Mouse (Mus musculus) heart, embryonic 11.5 days (tissue): ENCODE data around the gene Lyrm9. TPM values are rescaled to one million over a fixed set of nuclear protein-coding genes. Genes with fewer than 3 reads are reported as not detected.
A peak's percentile ranks its signal among the peaks of the same experiment; 100 is the strongest.

ENCODE experiments used
- ATAC-seq: fragments of 200-750 bp; cut with Nextera tagmentation; replicated peaks from 2 replicates; pipeline ENCODE4 v1.8.0; 2017; ENCODE audit warnings: moderate library complexity; ENCODE audit not compliant: insufficient number of reproducible peaks, low FRiP score, low TSS enrichment
- H3K27ac ChIP-seq: fragments of 300-500 bp; sonication (generic); 2 replicates; pipeline ENCODE4 v1.5.1; 2014; ENCODE audit warnings: mild to moderate bottlenecking, low read depth, low read length
- H3K27me3 ChIP-seq: fragments of 300-500 bp; sonication (generic); 2 replicates; pipeline ENCODE4 v1.6.1; 2014; ENCODE audit warnings: mild to moderate bottlenecking, low read length, mixed read lengths; ENCODE audit not compliant: control insufficient read depth, insufficient read depth
- H3K36me3 ChIP-seq: fragments of 300-500 bp; sonication (generic); 2 replicates; pipeline ENCODE4 v1.6.1; 2014; ENCODE audit warnings: mild to moderate bottlenecking, low read length, moderate library complexity, mixed read lengths; ENCODE audit not compliant: control insufficient read depth, insufficient read depth
- H3K4me1 ChIP-seq: fragments of 300-500 bp; sonication (generic); 2 replicates; pipeline ENCODE4 v1.6.1; 2014; ENCODE audit warnings: low read length; ENCODE audit not compliant: control insufficient read depth, insufficient read depth
- H3K4me2 ChIP-seq: fragments of 300-500 bp; sonication (generic); 2 replicates; pipeline ENCODE4 v1.6.1; 2014; ENCODE audit warnings: mild to moderate bottlenecking, moderate library complexity
- H3K4me3 ChIP-seq: fragments of 300-500 bp; sonication (generic); 2 replicates; pipeline ENCODE4 v1.5.1; 2014; ENCODE audit warnings: low read depth, low read length
- H3K9ac ChIP-seq: fragments of 300-500 bp; sonication (generic); 2 replicates; pipeline ENCODE4 v1.6.1; 2014; ENCODE audit warnings: mild to moderate bottlenecking, low read depth, low read length, moderate library complexity
- H3K9me3 ChIP-seq: fragments of 300-500 bp; sonication (generic); replicated peaks from 2 replicates; pipeline ENCODE4 v1.6.1; 2016; ENCODE audit warnings: low read length; ENCODE audit not compliant: control insufficient read depth
- WGBS: fragments of 180-500 bp; shearing (Covaris S2); extraction: QIAGEN DNeasy Blood & Tissue Kit; methylation state at CpG from one replicate; pipeline ENCODE4 v1.1.7; 2014; ENCODE audit not compliant: insufficient replicate concordance; 5-methylcytosine and 5-hydroxymethylcytosine counted together
- polyA plus RNA-seq: library from polyadenylated mRNA; unstranded; fragments of >200 nt; fragmentation: Nextera tagmentation; extraction: Ambion mirVana; gene quantifications from 2 replicates; pipeline ENCODE4 v1.2.1, GENCODE M21; 2014

Lyrm9 gene
- polyA plus RNA-seq = 27.4 and 28.3 TPM in 2 replicates

DNA sequence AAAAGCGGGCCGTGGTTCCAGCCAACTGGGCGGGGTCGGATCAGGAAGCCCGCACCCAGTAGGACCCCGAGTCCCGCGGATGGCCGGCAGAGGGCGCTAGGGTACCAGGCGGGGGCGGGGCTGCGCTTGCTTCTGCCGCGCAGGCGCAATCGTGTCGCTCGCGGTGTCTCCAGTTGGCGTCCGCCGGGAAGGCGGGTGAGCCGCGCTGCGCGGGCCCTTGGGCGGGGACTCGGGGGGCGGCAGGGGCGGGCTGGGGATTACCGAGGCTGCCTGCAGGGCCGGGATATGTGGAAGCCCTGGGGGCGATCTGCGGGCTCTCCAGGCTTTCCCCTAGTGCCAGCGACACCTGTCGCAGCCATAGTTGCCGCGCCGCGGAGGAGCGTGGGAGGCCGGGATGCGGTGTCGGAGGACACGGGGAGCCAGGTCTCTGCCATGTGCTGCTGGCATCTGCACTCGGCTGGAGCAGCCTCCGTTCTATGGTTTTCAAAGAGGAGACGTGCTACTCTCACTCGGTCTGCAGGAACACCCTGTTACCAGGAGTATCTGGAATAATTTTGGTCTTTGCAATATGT, at the start of gene Lyrm9:
TSS of gene Lyrm9 (plus strand) at position 143 of the 572 bp plus-strand sequence.
- Histone ChIP-seq H3K9ac (peak within 1 kb of the TSS; percentile 79), H3K27me3 (no peaks in the 10 kb centered on the region), H3K27ac (peak within 1 kb of the TSS; percentile 62; the same call in 1 of the 2 replicates), H3K4me1 (peaks cover 30% of the 10 kb centered on the region), H3K4me3 (peak within 1 kb of the TSS; percentile 72), H3K9me3 (no peaks in the 10 kb centered on the region), H3K4me2 (peak within 1 kb of the TSS; percentile 79), H3K36me3 (no peaks in the 10 kb centered on the region)
- WGBS = under 1% methylated on average over 49 of the region's 51 CpGs
- peak; percentile 79 for ATAC-seq

DNA sequence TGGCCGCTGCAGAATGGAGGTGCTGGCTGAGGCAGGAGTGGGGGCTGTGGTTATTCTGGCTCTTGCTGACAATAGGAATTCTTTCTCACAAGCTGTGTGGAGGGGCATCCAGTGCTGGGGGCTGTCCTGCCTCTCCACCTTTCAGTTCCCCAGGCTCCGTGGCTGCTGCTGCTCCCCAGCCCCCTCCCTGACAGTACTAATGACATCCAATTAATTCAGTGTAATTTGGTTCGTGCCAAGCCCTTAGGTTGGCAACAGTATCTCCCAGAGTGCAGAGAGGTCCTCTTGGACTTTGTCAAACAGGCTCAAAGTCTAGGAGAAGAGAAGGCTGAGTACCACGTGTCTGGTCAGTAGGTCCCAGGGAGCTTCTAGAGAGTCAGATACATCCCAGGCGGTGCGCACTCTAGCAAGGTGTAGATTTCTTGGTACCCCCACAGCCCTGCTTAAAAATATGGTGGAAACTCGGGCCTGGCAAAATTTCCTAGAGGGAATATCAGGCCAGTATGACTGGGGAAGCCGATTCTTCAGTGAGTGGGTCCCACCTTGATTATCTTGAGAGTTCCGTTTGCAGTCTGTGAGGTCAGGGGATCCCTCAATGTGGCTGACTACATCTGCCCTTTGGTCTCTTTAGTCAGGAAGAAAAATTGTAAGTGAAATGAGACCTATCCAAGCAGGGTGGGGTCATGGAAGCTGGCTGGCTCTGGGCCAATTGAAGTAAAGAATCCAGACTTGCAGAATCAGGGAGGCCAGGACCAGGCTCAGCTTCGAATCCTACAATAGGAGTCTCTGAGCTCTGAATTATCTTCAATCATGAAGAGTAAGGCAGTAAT, 48.3 kb upstream of the Lyrm9 start:
- Histone ChIP-seq H3K36me3 (no peaks in the 10 kb centered on the region), H3K4me1 (peaks cover 10% of the 10 kb centered on the region), H3K4me3 (no peak overlapping the region), H3K4me2 (no peak overlapping the region), H3K27ac (no peak overlapping the region), H3K27me3 (no peaks in the 10 kb centered on the region), H3K9me3 (no peaks in the 10 kb centered on the region), H3K9ac (no peak overlapping the region)
- 62% methylated on average over 10 of the region's 10 CpGs for WGBS
- no peak for ATAC-seq

DNA sequence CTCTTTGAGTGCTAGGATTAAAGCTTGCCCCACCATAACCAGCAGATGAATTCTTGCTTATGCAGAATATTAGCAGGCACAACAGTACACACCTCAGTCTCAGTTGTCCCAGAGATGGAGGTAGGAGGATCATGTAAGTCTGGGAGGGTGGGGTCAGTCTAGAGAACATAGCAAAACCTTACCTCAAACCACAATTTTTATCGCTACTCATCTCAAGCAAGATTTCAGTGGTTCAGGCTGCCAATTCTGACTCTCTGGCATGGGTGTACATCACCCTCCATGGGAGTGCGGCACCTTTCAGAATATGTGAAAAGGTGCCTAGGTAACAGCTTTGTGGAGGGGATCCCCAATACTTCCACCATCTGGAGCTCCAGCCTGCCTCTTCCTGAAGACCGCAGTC, 46.4 kb upstream of the Lyrm9 start:
- H3K27me3 ChIP-seq = no peaks in the 10 kb centered on the region
- no peak overlapping the region for H3K4me3 ChIP-seq
- ATAC-seq = no peak
- H3K36me3 ChIP-seq = no peaks in the 10 kb centered on the region
- H3K9me3 ChIP-seq = no peaks in the 10 kb centered on the region
- 92% methylated on average over 3 of the region's 3 CpGs for WGBS
- H3K4me2 ChIP-seq = no peak overlapping the region
- H3K9ac ChIP-seq = no peak overlapping the region
- H3K4me1 ChIP-seq = peaks cover 6% of the 10 kb centered on the region
- no peak overlapping the region for H3K27ac ChIP-seq

DNA sequence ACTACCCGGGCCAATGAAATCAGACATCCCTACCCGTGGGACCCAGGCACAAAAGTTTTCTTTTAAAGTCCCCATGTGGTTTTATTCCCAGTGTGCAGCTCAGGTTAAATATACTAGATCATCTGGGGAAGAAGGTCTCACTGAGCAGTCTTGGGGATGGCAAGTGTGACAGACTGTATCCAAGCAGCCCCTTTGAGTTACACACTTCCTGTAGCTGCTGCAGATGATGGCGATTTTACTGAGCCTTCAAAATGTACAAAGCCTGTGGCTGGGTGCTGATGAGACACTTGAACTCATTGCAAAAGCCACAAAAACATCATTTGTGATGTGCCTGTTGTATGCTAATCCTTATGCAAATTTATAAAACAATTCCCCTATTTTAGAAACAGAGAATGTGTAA, 45.8 kb upstream of the Lyrm9 start:
- ATAC-seq = no peak
- 77% methylated on average over 3 of the region's 3 CpGs for WGBS
- H3K27ac ChIP-seq = no peak overlapping the region
- H3K9ac ChIP-seq = no peak overlapping the region
- no peak overlapping the region for H3K4me2 ChIP-seq
- no peaks in the 10 kb centered on the region for H3K27me3 ChIP-seq
- H3K36me3 ChIP-seq = no peaks in the 10 kb centered on the region
- no peak overlapping the region for H3K4me3 ChIP-seq
- H3K9me3 ChIP-seq = no peaks in the 10 kb centered on the region
- H3K4me1 ChIP-seq = peaks cover 9% of the 10 kb centered on the region

DNA sequence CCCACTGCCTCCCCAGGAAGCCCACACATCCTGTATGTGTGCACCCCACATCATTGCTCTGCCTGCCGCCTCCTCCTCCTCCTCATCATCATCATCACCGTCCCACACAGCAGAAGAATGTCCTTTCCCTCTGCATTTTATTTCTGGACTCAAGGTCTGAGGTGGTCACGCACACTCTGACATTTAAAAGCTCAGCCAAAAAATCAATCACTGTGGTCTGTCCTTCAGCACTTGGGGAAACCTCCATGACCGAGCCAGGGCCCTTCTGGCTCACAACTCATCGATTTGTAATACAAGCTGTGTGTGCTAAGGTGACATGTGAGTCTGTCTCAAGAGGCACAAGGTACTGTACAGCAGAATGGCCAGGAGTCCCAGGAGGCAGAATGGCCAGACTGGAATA, 44.1 kb upstream of the Lyrm9 start:
- Histone ChIP-seq H3K27ac (no peak overlapping the region), H3K4me2 (no peak overlapping the region), H3K4me1 (peaks cover 15% of the 10 kb centered on the region), H3K4me3 (no peak overlapping the region), H3K9me3 (no peaks in the 10 kb centered on the region), H3K36me3 (no peaks in the 10 kb centered on the region), H3K27me3 (no peaks in the 10 kb centered on the region), H3K9ac (no peak overlapping the region)
- WGBS = 66% methylated on average over 5 of the region's 5 CpGs
- no peak for ATAC-seq

DNA sequence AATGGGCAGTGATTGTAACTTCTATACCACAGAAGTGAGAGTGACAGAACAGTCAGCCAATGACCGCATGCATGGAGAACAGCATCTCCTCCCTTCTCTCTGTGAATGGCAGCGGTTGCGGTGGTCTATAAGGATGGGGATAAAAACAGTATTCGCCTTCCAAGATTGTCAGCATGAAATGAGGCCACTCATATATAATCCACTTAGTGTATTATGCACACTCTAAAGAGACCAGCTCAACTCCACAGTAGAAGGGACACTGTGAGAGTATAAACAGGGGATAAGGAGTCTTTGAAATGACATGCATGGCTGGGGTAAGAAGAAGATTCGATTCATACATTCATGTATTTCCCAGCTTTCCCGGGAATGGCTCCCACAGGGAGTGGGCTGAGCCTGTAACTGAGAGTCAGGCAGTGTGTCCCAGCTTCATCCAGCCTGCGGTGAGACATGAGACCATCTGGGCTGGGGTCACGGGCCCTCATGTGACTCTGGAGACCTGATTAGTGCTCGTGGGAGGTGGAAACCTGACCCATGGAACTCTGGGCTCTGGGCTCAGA, 43.5 kb upstream of the Lyrm9 start:
- no peak overlapping the region for H3K4me2 ChIP-seq
- H3K9me3 ChIP-seq = no peaks in the 10 kb centered on the region
- 61% methylated on average over 9 of the region's 9 CpGs for WGBS
- no peak overlapping the region for H3K4me3 ChIP-seq
- ATAC-seq = no peak
- H3K27ac ChIP-seq = no peak overlapping the region
- no peaks in the 10 kb centered on the region for H3K27me3 ChIP-seq
- no peaks in the 10 kb centered on the region for H3K36me3 ChIP-seq
- H3K9ac ChIP-seq = no peak overlapping the region
- H3K4me1 ChIP-seq = peaks cover 13% of the 10 kb centered on the region

DNA sequence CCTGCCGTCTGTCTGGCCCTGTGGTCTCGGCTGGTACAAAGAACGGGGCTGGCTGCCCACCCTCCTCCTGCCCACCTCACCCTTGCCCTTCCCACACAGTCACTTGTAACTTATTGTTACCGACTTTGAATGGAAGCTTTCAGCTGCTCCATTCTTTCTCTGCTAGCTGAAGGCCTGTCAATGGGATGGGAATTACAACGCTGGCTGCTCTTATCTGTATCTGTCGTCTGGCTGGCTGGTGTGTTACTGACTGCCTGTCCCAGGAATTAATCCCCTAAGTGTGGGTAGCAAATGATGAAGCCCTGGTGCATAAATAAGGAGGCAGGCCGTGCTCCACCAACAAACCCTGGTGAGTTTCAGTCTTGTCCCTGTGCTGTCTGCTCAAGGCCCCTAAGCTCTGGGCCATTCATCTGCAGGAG, 40.4 kb upstream of the Lyrm9 start:
- Histone ChIP-seq H3K36me3 (no peaks in the 10 kb centered on the region), H3K9me3 (no peaks in the 10 kb centered on the region), H3K9ac (no peak overlapping the region), H3K27me3 (no peaks in the 10 kb centered on the region), H3K27ac (peak overlapping the region; percentile 32), H3K4me1 (peaks cover 11% of the 10 kb centered on the region), H3K4me2 (no peak overlapping the region), H3K4me3 (no peak overlapping the region)
- no peak for ATAC-seq
- WGBS = 7% methylated on average over 7 of the region's 7 CpGs

DNA sequence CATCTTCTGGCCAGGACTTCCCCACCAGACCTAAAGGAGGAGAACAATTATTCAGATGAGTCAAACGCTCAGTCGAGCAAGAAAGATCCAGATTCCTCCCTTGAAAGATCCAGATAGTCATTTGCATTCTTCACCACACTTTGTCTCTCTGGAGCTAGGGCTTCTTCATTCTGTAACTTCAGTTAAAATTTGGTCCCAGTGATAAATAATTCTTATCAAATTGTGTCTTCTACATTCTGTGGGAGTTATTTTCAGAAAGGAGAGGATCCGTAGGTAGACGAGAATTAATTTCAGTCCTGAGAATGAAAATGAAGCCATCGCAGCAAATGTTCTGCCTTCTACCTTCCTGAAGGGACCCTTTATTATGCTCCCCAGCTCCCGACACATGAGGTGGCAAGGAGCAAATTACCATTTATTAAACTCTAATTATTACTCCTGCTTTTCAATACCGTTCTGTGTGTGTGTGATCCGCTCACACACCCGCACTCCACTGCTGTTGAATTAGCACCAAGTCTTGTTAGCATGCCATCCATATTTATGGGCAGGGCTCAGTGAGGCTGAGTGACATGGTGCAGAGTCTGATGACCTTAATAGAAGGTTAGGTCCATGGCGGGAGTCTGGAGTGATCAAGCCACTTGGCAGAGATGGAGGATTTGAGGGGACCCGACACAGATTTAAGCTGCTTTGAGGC, 36.9 kb upstream of the Lyrm9 start:
- no peaks in the 10 kb centered on the region for H3K36me3 ChIP-seq
- WGBS = 84% methylated on average over 11 of the region's 11 CpGs
- no peak overlapping the region for H3K4me3 ChIP-seq
- H3K27ac ChIP-seq = no peak overlapping the region
- no peak overlapping the region for H3K9ac ChIP-seq
- no peak overlapping the region for H3K4me2 ChIP-seq
- no peaks in the 10 kb centered on the region for H3K27me3 ChIP-seq
- H3K4me1 ChIP-seq = peaks cover 13% of the 10 kb centered on the region
- no peak for ATAC-seq
- H3K9me3 ChIP-seq = no peaks in the 10 kb centered on the region
